Mouse (Mus musculus) lung, postnatal 14 days (tissue): ENCODE data around the gene Chd4.
A peak's percentile ranks its signal among the peaks of the same experiment; 100 is the strongest.
"Not testable (repeated sequence)": the region's sequence is repeated elsewhere in the genome, so short reads cannot be mapped to it uniquely, and the experiment has no call there.

ENCODE experiments used
- DNase-seq: peaks from one replicate; pipeline ENCODE4 v3.0.0; 2021

Gene Chd4

DNA sequence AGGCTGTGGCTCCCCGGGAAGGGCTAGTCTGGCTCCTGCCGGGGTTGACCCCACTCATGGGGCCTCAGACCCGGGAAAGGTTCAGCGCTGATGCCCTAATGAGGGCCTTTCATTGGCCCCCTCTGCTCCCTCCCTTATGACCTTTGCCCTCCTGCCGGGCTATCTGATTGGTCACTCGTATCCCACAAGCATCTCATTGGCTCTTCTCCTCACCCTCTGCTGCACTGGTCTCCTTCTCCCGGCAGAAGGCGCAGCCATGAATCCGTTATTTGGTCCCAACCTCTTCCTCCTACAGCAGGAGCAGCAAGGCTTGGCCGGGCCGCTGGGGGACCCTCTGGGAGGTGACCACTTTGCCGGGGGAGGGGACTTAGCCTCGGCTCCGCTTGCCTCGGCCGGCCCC is 49.2 kb downstream of the Chd4 start, which contains the start of gene Iffo1:
Gene Iffo1 (plus strand): TSS at position 241 of the 400 bp plus-strand sequence.
- peak; percentile 84 for DNase-seq

DNA sequence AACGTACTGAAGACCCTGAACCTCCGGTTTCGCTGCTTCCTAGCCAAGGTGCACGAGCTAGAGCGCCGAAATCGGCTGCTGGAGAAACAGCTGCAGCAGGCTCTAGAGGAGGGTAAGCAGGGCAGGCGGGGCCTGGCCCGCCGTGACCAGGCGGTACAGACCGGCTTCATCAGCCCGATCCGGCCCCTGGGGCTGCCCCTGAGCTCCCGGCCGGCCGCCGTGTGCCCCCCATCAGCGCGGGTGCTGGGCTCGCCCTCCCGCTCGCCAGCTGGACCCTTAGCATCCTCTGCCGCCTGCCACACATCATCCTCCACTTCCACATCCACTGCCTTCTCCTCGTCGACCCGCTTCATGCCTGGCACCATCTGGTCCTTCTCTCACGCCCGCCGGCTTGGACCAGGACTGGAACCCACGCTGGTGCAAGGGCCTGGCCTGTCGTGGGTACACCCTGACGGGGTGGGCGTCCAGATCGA is 49.7 kb downstream of the Chd4 start:
- no peak for DNase-seq

DNA sequence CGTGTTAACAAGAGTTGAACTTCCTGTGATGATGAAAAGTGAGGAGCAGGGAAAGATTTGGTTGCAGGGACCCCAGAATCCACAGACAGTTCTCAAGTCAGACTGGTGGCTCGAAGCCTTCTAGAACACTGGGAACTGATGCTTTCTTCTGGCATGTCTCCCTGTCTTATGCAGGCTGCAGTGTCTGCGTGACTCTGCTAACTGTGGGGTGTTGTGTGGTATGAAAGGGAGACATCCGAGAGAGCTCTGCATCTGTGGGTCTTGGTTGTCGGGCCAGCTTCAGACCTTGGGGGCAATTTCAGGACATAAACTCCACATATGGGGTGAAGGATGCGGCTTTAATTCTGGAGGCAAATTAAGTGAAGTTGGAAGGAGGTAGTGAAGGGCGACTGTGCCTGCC is 50.4 kb downstream of the Chd4 start:
- DNase-seq: no peak

DNA sequence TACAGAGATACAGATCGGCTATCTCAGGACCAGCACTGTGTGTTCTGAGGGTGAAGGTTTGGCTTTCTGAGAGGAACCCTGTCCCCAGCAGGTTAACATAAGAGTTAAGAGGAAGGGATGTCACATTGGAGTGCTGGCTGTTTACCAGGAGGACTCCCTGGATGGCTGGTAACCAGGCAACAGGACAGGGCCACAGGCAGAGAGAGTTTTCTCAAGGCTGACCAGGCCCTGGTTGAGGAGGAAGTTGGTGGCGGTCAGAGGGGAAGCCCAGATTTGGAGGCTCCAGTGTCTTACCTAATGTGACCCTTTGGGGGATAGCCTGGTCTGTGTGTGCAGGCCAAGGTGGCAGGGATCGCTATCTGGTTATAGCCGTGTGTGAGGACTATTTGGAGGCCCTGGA is 51.0 kb downstream of the Chd4 start:
- no peak for DNase-seq

DNA sequence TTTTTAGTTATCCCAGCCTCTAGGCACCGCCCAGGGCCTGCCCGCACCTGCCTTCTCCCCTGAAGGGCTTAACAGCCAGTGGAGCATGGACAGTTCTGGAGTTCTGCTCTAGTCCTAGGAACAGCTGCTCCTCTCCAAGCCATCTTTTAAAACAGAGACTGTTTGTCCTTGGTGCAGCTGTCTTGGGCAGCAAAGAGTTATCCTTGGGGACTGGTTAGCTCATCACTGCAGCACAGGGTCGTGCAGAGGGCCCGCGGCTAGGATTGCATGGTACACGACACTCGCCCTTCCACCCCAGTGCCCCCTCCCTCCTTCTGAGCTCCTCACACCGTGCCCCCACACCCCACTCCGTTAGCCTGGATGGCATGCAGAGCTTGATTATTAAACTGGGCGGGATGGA is 51.5 kb downstream of the Chd4 start:
- DNase-seq: no peak

DNA sequence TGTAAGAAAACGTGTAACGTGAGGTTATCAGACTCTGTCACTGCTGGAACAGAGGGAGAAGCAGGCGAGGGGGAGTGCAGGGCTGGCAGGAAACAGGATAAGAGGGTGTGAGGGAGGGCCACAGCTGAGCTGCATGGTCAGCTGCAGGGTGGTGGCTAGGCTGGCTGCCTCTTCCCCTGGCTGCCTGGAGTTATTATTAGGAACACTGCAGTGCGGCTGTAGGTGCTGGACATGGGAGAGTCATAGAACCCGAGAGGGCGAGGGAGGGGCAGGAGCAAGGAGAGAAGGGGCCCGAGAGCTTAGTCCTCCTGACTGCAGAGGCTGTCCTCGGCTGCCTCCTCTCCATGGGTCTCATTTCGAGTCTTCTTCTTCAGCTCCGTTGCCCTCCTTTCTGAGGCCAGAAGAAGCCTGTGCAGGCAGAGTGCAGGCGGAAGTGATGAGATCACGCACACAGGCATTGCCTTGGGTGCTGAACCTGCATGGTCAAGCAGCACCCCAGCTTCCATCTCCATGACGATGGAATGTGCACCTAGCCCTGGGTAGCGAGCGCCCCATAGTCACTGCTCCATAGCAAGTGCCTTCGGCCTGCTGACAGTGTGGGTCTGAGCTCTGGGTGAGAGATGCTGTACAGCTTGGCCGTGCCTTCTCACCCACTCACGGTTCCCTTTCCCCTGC is 52.6 kb downstream of the Chd4 start:
- DNase-seq: no peak

DNA sequence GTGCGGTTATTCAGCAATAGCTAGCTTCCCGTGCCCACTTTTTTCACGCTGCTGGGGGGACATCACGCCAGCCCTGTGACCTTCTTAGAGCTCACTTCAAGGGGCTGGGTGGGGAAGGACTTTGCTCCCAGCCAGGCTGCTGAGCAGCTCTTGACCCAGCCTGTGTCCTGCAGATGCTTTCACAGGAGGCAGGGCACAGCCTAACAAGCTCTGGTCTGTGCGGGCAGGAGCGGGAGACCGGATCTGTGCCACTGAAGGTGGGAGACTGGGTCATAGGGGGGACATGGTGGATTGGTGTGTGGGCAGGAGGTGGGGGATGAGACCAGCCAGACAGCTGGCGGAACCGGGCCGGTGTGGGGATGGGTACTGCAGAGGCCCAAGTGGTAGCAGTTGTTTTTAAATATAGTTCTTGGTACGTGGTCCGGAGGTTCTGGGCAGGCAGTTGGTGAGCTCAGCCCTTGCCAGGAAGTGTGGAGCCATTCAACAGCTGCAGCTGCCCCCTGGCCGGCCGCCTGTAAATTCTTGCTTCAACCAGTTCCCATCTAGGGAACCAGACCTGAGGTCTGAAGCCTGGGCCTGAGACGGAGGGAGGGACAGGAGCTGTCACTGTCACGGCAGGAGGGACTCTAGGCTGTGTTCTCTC is 53.3 kb downstream of the Chd4 start:
- DNase-seq: no peak

DNA sequence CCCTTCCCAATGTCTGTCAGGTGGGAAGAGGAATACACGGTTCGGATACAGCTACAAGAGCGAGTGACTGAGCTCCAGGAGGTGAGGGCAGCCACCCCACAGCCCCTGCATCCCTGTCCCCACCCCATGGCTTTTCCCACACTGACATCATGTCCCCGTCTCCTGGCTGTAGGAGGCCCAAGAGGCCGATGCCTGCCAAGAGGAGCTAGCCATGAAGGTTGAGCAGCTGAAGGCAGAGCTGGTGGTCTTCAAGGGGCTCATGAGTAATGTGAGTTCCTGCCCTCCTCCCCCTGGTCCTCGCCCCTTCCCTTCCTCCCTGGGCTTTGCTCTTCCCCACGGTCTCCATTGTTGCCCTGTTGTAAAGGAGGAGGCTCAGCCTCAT is 53.8 kb downstream of the Chd4 start:
- no peak for DNase-seq

DNA sequence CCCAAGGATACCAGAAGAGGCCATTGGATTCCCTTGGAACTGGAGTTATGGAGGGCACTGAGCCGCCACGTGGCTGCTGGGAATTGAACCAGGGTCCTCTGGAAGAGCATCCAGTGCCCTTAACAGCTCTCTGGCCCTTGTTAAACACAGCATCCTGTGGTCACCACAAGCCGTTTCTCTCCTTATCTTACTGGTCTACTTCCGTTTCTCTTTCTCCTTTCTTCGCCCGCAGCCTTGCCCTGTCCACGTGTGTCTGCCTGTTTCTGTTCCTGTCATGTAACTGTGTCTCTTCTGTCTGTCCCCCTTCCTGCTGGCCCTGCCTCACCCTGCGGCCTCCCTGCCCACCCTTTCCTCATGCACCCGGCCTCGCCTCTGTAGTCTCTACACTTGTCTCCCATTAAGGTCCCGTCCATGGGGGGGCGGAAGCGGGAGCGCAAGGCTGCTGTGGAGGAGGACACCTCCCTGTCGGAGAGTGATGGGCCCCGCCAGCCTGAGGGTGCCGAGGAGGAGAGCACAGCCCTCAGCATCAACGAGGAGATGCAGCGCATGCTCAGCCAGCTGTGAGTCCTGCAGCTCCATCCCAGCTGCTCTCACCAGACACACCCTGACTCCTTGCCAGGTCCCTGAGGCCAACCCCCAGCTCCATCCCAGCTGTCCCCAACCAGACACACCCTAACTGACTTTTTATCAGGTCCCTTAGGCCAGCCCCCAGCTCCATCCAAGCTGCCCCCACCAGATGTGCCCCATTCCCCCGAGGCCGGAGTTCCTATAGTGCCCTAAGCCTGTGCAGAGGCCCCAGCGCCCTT is 56.6 kb downstream of the Chd4 start:
- no peak for DNase-seq

DNA sequence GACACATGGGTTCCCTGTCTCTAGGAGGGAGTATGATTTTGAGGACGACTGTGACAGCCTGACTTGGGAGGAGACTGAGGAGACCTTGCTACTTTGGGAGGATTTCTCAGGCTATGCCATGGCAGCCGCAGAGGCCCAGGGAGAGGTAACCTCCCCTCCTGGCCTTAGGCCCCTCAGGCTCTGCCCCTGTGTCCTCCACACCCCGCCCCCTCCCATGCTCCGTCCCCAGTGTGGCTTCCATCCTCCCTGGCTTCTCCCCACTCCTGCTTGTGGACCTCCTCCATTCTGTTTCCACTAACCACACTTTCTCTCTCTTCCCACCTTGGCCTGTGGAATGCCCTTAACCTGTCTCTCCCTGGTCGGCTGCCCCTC is 57.2 kb downstream of the Chd4 start:
- no peak for DNase-seq

DNA sequence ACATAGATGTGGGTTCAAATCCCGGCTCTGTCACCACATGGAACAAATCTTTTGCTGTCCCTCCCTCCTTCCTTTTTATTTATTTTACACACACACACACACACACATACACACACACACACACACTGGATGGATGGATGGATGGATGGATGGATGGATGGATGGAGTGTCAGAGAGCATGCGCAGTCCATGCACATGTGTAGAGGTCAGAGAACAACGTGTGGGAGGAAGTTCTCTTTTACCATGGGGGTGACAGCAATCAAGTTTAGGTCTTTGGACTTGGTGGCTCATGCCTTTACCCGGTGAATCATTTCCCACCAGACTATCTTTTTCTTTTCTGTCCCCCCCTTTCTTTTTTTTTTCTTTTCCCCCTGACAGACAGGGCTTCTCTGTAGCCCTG is 57.9 kb downstream of the Chd4 start:
- DNase-seq: no peak

DNA sequence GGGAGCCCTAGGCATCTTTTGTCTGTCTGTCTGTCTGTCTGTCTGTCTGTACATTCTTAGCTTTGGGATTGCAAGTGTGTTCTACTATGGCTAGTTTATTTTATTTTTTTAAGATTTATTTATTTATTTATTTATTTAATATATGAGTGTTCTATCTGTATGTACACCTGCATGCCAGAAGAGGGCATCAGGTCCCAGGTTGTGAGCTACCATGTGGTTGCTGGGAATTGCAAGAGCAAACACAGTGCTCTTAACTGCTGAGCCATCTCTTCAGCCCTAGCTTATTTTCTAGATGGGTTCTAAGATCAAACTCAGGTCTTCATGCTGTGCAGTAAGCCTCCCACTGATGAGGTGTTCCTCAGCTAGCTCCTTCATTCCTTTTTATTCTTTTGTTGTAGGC is 58.8 kb downstream of the Chd4 start:
- DNase-seq: no peak

DNA sequence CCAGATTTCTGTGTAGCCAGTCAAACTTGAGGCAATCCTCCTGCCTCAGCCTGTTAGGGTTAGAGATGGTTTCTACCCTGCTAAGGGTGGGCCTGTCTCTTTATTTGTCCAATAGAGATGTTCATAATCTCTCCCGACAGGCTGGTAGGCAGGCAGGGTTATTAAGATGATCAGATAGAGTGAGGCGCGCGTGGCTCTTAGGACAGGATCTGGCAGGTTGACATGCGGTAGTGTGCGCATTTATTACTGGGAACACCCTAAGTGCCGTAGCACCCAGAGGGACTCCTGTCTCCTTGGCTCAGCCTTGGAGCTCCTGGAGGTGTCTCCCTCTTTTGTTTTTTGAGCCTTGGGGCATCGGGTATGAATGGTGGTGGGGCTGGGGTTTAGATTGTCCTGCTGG is 59.5 kb downstream of the Chd4 start:
- no peak for DNase-seq

DNA sequence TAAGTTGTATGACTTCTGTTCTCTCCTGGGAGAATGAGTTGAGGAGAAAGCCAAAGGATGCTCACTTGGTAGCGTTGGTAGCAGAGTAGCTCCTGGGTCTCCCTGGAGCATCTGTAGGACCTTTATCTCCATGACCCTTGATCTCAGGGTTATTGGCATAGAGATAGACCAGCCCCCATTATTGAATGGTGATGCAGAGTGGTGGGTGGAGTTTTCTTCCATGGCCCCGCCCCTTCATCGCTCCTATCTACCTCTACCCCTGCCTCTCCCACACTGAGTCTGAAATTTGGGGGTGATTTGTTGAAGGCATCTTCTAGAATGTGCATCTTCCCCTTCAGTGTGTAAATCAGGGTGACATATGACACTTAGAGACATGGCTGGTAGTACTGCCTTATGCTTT is 60.7 kb downstream of the Chd4 start:
- no peak for DNase-seq

DNA sequence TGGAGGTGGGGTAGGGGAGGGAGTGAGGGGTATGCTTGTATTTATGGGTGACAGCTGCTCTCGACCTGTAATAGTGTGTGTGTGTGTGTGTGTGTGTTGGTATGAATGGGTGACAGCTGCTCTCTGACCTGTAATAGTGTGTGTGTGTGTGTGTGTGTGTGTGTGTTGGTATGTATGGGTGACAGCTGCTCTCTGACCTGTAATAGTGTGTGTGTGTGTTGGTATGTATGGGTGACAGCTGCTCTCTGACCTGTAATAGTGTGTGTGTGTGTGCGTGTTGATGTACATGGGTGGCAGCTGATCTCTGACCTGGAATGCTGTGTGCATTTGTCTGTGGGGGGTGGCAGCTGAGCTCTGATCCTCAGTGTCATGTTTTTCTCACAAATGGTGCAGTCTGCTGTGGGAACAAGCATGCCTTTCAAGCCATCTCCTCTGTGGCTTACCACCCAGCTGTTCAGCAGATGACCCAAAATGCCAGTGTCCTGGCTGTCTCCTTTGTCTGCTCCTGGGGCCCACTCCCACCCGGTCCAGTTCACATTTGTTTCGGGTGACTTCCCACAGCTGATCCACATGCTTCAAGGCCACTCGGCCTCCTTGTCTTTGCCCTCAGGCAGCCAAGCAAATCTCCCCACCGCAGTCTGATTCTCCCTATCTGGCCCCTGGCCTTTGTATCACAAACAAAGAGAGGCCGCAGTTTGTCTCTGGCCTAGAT is 61.3 kb downstream of the Chd4 start:
- no peak for DNase-seq

DNA sequence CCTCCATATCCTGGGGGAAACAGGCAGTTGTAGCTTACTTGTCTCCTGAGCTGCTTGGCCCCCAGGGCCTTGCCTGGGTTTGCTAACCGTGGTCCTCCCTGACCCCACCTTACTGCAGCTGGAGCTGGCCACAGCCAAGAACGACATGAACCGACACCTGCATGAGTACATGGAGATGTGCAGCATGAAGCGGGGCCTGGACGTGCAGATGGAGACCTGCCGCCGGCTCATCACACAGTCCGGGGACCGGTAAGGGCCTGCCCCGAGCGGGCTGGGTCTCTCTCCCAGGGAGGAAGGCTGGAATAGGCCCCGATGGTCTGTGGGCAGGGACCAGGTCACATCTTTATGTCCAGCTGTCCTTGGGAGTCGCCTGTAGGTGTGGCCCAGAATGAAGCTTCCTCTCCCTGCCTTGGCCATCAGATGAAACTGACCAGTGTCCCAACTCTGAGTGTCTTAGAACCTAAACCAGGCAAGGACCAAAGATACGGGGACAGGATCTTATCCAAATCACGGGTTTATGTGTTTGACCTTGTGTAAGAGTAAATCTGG is 63.2 kb downstream of the Chd4 start:
- DNase-seq: no peak

DNA sequence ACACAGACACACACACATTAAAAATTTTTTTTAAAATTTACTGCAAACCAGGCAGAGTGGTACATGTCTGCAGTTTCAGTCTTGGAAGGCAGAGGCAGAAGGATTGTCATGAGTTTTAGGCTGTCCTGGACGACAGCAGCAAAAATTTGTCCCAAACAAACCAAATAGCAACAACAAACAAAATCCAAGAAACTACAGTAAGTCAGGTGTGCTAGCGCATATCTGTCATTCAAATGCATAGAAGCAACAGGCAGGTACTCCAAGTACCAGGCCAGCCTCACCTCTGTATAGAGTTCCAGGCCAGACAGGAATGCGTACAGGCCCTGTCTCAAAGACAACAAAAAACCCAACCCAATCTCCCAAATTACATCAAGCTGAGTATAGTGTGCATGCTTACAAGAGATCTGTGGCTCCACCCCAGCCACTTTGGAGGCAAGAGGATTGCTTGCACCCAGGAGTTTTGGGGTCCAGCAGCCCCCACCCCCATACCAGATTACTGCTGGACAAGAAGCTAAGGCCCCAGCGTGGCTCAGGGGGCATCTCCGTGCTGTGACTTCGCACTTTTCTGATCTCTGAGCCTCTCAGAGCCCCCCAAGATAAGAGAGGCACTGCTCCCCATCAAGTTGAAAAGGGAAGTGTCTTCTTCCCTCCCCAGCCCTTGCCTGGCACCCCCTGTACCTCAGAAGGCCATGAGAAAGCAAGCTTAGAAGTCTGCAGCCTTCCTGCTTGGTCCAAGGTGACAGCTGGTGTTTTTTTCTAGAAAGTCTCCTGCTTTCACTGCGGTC is 64.2 kb downstream of the Chd4 start:
- no peak for DNase-seq

DNA sequence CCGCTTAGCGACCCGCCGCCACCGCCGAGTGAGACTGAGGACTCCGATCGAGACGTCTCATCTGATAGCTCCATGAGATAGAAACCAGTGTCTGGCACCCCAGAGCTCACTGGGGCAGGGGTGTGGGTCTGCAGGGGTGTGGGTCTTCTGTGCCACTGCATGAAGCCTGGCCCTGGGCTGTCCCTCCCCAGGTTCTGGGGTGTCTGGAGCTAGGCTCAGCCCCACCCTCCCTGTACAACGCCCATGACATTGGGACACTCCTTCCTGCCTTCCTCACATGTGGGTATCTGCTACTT is 64.7 kb downstream of the Chd4 start:
- no peak for DNase-seq

DNA sequence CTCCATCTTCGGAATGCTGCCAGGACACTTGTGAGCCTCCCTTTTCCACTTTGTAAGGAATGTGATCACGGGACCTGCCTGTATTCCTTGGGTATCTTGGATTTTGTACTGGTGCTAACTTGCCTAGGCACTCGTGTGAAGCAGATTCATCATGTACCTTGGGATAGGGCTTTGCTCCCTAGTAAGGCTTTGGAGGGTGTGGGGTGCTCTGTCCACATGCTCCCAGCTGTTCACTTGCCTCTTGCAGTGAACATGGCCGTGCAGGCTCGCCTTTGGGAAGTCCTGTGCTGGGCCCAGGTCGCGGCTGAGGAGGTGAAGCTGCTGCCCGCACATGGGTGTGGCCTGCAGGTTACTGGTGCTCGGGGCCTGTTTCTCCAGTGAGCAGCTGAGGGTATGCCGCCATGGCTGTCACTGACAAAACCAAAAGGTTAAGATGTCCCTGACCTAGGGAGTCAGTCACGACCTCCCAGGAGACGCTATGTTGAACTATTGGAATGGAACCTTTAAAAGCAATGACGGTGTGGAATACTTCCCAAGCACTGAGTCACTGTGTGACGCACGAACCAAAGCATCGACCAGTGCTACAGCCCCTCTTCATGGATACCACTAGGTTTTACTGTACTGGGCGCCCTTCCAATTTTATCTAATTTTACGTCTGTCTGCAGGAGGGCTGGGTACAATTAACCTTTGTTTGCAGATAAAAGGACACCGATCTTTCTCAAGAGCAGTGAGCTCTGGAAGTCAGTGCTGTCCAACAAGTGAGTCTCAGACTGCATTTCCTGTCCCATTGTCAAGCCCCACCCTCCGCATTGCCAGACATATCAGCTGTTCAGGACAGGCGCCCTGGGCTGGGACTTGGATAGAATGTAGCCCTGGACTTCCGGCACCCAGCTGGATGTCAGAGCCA is 65.3 kb downstream of the Chd4 start:
- peak; percentile 69 for DNase-seq

DNA sequence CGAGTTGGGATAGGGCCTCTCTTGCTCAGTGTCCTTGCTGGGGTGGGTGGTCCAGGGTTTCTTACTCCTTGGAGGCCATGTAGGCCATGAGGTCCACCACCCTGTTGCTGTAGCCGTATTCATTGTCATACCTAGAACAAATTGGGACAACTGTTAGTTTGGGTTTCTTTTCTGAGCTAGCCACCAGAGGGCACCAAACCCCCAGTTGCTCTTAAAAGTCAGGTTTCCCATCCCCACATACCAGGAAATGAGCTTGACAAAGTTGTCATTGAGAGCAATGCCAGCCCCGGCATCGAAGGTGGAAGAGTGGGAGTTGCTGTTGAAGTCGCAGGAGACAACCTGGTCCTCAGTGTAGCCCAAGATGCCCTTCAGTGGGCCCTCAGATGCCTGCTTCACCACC is 66.2 kb downstream of the Chd4 start:
- DNase-seq: peak; percentile 82

DNA sequence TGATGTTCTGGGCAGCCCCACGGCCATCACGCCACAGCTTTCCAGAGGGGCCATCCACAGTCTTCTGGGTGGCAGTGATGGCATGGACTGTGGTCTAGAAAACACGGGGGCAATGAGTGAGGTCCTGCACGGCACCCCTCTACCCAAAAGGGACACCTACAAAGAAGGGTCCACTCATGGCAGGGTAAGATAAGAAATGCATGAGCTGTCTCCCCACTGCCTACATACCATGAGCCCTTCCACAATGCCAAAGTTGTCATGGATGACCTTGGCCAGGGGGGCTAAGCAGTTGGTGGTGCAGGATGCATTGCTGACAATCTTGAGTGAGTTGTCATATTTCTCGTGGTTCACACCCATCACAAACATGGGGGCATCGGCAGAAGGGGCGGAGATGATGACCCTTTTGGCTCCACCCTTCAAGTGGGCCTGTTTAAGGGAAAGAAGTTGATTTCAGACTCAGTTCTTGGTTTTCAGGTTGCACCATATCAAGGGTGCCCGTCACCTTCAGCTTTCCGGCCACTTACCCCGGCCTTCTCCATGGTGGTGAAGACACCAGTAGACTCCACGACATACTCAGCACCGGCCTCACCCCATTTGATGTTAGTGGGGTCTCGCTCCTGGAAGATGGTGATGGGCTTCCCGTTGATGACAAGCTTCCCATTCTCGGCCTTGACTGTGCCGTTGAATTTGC is 67.0 kb downstream of the Chd4 start:
- not testable (repeated sequence) for DNase-seq
